Mouse (Mus musculus) cerebellum, adult 9-10 months (tissue): ENCODE measurements at regions not wholly inside any gene's neighbourhood (a gene's known extent, or its start where the extent isn't known, plus 50 kb on each side); places are given as distances from the start of the nearest gene placed in this dataset.

Source experiments
- DNase-seq: peaks from one replicate; pipeline ENCODE4 v3.0.0; 2022

GRCm38 (mm10) chr6:93004587-93005240 lies 61.4 kb upstream of the Adamts9 start:
- DNase-seq = no peak

- DNase-seq = no peak
Measured at GRCm38 (mm10) chr6:93003812-93004211, 60.5 kb upstream of the Adamts9 start.

GRCm38 (mm10) chr6:92993647-92994046 lies 50.4 kb upstream of the Adamts9 start:
- no peak for DNase-seq
